Mouse (Mus musculus) stomach, embryonic 15.5 days (tissue): Measurements from ENCODE around the gene Fbxo40. TPM values are rescaled to one million over a fixed set of nuclear protein-coding genes. Genes with fewer than 3 reads are reported as not detected.

Experiments used
- ATAC-seq: fragments of 200-750 bp; cut with Nextera tagmentation; 2 replicates; pipeline ENCODE4 v1.8.0; 2017; ENCODE audit warnings: low read depth, moderate number of reproducible peaks, moderate TSS enrichment; ENCODE audit not compliant: insufficient read depth, low FRiP score
- H3K27ac ChIP-seq: fragments of 300-500 bp; sonication (generic); 2 replicates; pipeline ENCODE4 v1.5.1; 2015; ENCODE audit warnings: mild to moderate bottlenecking, inconsistent platforms
- H3K27me3 ChIP-seq: fragments of 300-500 bp; sonication (generic); replicated peaks from 2 replicates; pipeline ENCODE4 v1.6.1; 2015; ENCODE audit warnings: inconsistent platforms
- H3K36me3 ChIP-seq: fragments of 300-500 bp; sonication (generic); 2 replicates; pipeline ENCODE4 v1.6.1; 2015; ENCODE audit warnings: inconsistent platforms
- H3K4me1 ChIP-seq: fragments of 300-500 bp; sonication (generic); 2 replicates; pipeline ENCODE4 v1.6.1; 2015; ENCODE audit warnings: inconsistent platforms
- H3K4me2 ChIP-seq: fragments of 300-500 bp; sonication (generic); 2 replicates; pipeline ENCODE4 v1.6.1; 2015; ENCODE audit warnings: mild to moderate bottlenecking, inconsistent platforms
- H3K4me3 ChIP-seq: fragments of 300-500 bp; sonication (generic); replicated peaks from 2 replicates; pipeline ENCODE4 v1.5.1; 2015; ENCODE audit warnings: inconsistent platforms
- H3K9ac ChIP-seq: fragments of 300-500 bp; sonication (generic); 2 replicates; pipeline ENCODE4 v1.6.1; 2015; ENCODE audit warnings: inconsistent platforms
- H3K9me3 ChIP-seq: fragments of 300-500 bp; sonication (generic); 2 replicates; pipeline ENCODE4 v1.6.1; 2016; ENCODE audit warnings: inconsistent platforms
- WGBS: fragments of 180-500 bp; shearing (Covaris S2); methylation state at CpG from one replicate; pipeline ENCODE4 v1.1.7; 2015; 5-methylcytosine and 5-hydroxymethylcytosine counted together
- polyA plus RNA-seq: library from polyadenylated mRNA; unstranded; fragments of >200 nt; fragmentation: Nextera tagmentation; extraction: Ambion mirVana; gene quantifications from 2 replicates; pipeline ENCODE4 v1.2.1, GENCODE M21; 2015

The Fbxo40 gene
- polyA plus RNA-seq, 1 experiment from 2014 or later: 0.03 TPM

DNA sequence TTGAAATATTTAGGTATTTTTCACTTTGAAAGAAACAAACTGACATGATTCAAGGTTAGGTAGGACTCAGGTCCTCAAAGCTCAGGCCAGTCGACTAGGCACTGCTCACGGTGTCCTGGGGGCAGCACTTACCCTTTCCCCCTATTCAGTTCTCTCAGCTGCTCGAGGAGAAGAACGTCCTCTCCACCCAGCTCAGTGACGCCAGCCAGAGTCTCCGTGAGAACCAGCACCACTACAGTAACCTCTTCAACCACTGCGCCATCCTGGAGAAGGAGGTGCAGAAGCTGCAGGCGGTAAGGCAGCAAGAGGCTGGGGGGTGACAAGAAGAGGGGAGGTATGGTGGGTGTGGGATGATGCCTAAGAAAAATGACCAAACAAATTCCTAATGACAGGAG, 62.2 kb downstream of the Fbxo40 start:
- WGBS: 92% methylated on average over 8 of the region's 8 CpGs
- Histone ChIP-seq H3K27ac (no peak overlapping the region), H3K4me2 (no peak overlapping the region), H3K4me1 (no peaks in the 10 kb centered on the region), H3K36me3 (peaks cover 41% of the 10 kb centered on the region), H3K27me3 (no peaks in the 10 kb centered on the region), H3K9me3 (no peaks in the 10 kb centered on the region), H3K4me3 (no peak overlapping the region), H3K9ac (no peak overlapping the region)
- ATAC-seq: no peak

DNA sequence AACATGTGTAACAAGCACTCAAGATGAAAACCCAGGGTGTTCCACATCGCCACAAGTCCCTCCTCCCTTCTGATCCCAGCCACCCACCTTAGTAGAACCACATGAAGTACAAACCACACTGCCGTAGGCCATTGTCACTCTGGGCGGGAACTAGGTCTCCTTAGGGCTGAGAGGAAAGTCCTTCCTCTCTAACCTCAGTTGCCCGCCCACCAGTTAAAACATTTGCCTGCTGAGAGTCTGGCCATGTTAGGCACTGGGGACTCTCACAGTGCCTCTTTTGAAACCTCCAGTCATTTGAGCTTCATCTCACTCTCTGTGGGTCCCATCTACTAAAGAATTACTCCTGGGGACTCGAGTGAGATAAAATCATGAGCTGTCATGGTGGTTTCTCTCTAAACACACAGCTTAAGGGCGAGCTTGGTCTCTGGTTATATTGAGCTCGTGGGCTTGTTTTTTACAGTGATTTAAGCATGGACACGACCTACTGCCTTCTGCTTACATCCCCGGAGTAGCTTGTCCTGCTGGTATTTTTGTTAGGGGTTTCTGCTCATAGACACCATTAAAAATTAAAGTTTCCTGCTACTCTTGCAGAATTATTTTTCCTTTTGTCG, 62.7 kb downstream of the Fbxo40 start:
- no peak overlapping the region for H3K4me3 ChIP-seq
- H3K9me3 ChIP-seq: no peaks in the 10 kb centered on the region
- no peak for ATAC-seq
- 85% methylated on average over 10 of the region's 10 CpGs for WGBS
- peaks cover 39% of the 10 kb centered on the region for H3K36me3 ChIP-seq
- no peak overlapping the region for H3K9ac ChIP-seq
- H3K4me1 ChIP-seq: no peaks in the 10 kb centered on the region
- H3K4me2 ChIP-seq: no peak overlapping the region
- no peaks in the 10 kb centered on the region for H3K27me3 ChIP-seq
- H3K27ac ChIP-seq: no peak overlapping the region

DNA sequence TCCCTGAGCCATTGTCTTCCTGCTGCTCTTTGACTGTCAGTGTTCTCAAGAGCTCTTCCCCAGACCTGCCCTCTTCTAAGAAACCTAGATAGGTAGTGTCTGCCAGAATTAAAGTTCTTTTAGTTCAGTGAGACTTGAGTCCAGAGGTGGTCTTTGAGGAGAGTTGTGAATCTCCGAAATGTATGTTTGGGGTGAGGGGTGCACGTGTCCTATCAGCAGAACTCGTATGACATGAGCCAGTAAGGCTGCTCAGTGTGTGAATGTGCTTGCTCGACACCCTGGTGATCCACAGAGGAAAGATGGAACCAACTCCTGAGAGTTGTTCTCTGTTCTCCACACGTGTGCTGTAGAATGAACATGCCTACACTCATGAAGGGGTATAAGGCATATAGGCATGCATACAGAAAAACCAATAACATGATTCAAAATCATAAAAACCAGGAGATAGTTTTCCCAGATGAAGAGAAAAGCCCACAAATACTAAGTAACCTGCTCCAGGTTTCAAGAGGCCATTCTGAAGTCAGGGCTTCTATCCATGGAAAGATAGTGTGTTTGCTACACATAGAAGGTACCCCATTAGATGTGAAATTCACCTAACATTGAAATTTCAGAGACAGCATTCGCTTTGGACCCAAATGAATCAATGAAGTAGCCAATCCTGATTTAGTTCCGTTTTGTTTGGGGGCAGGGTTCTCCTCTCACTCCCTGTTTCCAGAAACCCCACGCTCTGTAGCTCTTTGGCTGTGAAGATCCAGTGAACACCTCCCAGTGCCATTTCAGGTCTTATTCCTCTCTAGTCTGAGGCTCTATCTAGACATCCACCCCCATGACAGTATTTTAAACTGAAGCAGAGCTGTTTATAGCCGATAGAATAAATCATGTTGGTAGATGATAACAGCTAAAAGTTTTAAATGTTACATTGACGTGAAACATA, 63.5 kb downstream of the Fbxo40 start:
- H3K4me2 ChIP-seq: no peak overlapping the region
- no peak overlapping the region for H3K27ac ChIP-seq
- no peaks in the 10 kb centered on the region for H3K9me3 ChIP-seq
- no peaks in the 10 kb centered on the region for H3K27me3 ChIP-seq
- no peak overlapping the region for H3K4me3 ChIP-seq
- no peak for ATAC-seq
- 90% methylated on average over 10 of the region's 10 CpGs for WGBS
- H3K36me3 ChIP-seq: peaks cover 31% of the 10 kb centered on the region
- H3K9ac ChIP-seq: no peak overlapping the region
- no peaks in the 10 kb centered on the region for H3K4me1 ChIP-seq

DNA sequence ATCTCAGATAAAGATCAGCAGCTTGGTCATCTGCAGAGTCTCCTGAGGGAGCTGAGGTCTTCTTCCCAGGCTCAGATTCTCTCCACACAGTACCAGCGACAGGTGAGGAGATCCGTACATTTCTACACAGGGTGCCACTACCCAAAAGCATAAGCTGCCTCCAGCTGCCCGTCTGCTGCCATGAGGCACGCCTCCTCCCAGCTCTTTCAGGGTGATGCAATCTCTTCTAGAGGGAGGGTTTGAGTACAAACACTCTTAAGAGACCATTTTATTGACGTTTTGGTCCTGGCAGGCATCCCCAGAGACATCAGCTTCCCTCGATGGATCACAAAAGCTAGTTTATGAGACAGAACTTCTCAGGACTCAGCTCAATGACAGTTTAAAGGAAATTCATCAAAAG, 64.5 kb downstream of the Fbxo40 start:
- Histone ChIP-seq H3K4me3 (no peak overlapping the region), H3K27ac (no peak overlapping the region), H3K9me3 (no peaks in the 10 kb centered on the region), H3K4me2 (no peak overlapping the region), H3K9ac (no peak overlapping the region), H3K27me3 (no peaks in the 10 kb centered on the region), H3K36me3 (peaks cover 25% of the 10 kb centered on the region), H3K4me1 (no peaks in the 10 kb centered on the region)
- no peak for ATAC-seq
- WGBS: 76% methylated on average over 6 of the region's 6 CpGs

DNA sequence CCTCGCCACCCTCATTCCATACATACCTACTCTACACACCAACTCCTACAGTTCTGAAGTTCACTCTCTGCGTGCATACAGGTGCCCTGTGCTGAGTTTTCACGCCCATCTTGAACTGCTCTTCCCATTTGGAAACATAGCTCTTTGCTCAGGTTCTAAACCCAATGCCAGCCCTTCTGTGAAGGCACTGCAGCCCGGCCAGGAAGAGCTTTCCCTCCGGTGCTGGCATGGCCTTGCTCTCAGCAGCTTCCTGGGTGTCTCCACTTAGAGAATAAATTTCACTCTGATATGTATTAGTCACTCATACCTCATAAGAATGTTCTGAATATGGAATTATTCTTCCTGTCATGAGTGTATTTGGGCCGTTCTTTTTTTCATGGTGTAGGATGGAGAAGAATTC, 64.9 kb downstream of the Fbxo40 start:
- no peak for ATAC-seq
- peaks cover 25% of the 10 kb centered on the region for H3K36me3 ChIP-seq
- no peaks in the 10 kb centered on the region for H3K4me1 ChIP-seq
- no peak overlapping the region for H3K27ac ChIP-seq
- no peak overlapping the region for H3K4me2 ChIP-seq
- H3K9ac ChIP-seq: no peak overlapping the region
- no peaks in the 10 kb centered on the region for H3K27me3 ChIP-seq
- H3K9me3 ChIP-seq: no peaks in the 10 kb centered on the region
- no peak overlapping the region for H3K4me3 ChIP-seq
- 89% methylated on average over 6 of the region's 6 CpGs for WGBS

DNA sequence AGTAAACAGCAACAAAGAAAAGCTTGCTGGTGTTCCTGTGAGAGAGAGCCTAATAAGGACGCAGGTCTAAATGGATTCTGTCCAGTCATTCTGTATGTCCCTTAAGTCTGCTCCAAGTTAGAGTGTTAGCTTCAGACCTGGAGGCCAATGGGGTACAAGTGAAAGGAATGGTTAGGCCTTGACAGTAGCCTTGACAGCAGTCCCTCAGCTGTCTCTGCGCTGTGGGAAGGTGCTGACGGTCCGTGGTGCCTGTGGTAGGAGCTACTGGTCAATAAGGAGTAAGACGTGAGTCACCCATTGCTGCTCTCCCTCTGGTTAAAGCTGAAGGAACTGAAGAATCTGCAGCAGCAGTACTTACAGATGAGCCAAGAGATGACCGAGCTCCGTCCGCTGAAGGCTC, 66.0 kb downstream of the Fbxo40 start:
- no peaks in the 10 kb centered on the region for H3K4me1 ChIP-seq
- H3K27me3 ChIP-seq: no peaks in the 10 kb centered on the region
- 95% methylated on average over 8 of the region's 8 CpGs for WGBS
- H3K9ac ChIP-seq: no peak overlapping the region
- no peak overlapping the region for H3K4me3 ChIP-seq
- H3K4me2 ChIP-seq: no peak overlapping the region
- ATAC-seq: no peak
- peaks cover 29% of the 10 kb centered on the region for H3K36me3 ChIP-seq
- H3K27ac ChIP-seq: no peak overlapping the region
- no peaks in the 10 kb centered on the region for H3K9me3 ChIP-seq

DNA sequence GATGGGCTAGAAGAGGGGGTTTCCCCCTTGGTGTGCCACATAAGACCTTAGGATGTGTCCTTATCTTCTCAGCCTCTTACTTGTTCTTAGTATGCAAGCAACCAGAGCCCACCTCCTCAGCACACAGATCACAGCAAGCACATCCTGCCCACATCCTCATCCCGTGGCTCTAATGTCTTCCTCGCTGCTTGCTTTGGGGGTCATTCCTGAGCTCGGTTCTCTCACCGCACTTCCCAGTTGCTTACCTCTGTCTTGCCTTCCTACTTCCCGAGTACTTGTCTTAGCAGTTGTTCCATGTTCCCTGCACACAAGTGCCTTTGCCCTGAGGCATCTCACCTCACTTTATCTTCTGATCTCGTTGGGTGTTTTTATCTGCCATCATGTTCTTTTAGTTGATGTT, 68.3 kb downstream of the Fbxo40 start:
- no peaks in the 10 kb centered on the region for H3K9me3 ChIP-seq
- H3K9ac ChIP-seq: no peak overlapping the region
- H3K36me3 ChIP-seq: peaks cover 28% of the 10 kb centered on the region
- H3K27me3 ChIP-seq: no peaks in the 10 kb centered on the region
- no peak overlapping the region for H3K27ac ChIP-seq
- no peak overlapping the region for H3K4me3 ChIP-seq
- no peak for ATAC-seq
- 91% methylated on average over 6 of the region's 6 CpGs for WGBS
- H3K4me2 ChIP-seq: no peak overlapping the region
- H3K4me1 ChIP-seq: no peaks in the 10 kb centered on the region

DNA sequence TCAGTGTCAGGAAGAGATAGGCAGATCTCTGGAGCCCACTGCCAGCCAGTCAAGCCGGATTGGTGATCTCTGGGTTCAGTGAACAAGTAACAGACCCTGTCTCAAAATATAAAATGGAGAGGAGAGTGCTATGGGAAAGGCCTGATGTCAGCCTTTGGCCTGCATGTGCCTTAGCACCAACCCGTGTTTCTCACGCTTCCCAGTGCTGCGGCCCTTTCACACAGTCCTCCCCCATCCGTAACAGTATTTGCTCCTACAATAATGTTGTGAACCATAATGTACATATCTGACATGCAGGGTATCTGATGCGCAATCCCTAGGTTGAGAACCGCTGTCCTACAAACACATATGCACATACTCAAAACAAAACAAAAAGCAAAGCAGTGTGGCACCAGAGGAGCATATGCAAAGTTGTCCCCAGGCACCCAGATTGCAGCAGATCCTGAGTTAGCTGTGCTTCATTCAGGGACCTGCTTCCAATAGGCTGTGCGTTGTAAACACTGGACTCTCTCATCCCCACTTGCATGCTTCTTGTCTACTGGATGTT, 69.1 kb downstream of the Fbxo40 start:
- no peaks in the 10 kb centered on the region for H3K9me3 ChIP-seq
- no peak overlapping the region for H3K4me3 ChIP-seq
- H3K36me3 ChIP-seq: peaks cover 28% of the 10 kb centered on the region
- WGBS: 91% methylated on average over 8 of the region's 8 CpGs
- no peak overlapping the region for H3K4me2 ChIP-seq
- H3K4me1 ChIP-seq: no peaks in the 10 kb centered on the region
- H3K27ac ChIP-seq: no peak overlapping the region
- no peak for ATAC-seq
- no peak overlapping the region for H3K9ac ChIP-seq
- H3K27me3 ChIP-seq: no peaks in the 10 kb centered on the region

DNA sequence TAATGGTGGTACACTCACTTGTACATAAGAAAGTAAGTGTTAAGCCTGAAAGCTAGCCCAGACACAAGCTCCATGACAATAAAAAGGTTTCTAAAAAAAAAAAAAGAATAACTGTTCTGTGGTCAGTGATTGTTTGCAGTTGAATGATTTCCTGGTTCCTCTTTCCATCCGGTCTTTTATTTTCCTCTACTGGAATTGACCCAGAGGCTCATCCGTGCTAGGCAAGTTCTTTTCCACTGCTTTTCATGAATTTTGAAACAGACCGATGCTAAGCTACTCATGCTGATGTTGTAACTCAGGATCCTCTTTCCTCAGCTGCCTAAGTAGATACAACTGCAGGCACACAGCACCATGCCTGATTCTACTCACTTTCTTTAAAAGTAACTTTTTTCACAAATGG, 69.9 kb downstream of the Fbxo40 start:
- 93% methylated on average over 3 of the region's 3 CpGs for WGBS
- H3K4me1 ChIP-seq: no peaks in the 10 kb centered on the region
- no peak overlapping the region for H3K4me2 ChIP-seq
- H3K9ac ChIP-seq: no peak overlapping the region
- no peaks in the 10 kb centered on the region for H3K9me3 ChIP-seq
- H3K4me3 ChIP-seq: no peak overlapping the region
- peaks cover 24% of the 10 kb centered on the region for H3K36me3 ChIP-seq
- ATAC-seq: no peak
- no peaks in the 10 kb centered on the region for H3K27me3 ChIP-seq
- no peak overlapping the region for H3K27ac ChIP-seq

DNA sequence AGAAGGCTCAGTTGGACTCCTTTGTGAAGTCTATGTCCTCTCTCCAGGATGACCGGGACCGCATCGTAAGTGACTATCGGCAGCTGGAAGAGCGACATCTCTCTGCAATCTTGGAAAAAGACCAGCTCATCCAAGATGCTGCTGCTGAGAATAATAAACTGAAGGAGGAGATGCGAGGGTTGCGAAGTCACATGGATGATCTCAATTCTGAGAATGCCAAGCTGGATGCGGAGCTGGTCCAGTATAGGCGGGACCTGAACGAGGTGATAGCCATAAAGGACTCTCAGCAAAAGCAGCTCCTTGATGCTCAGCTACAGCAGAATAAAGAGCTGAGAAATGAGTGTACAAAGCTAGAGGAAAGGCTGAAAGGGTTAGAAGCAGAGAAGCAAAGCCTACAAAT, 71.8 kb downstream of the Fbxo40 start:
- no peaks in the 10 kb centered on the region for H3K27me3 ChIP-seq
- no peak overlapping the region for H3K4me2 ChIP-seq
- H3K27ac ChIP-seq: no peak overlapping the region
- peaks cover 34% of the 10 kb centered on the region for H3K36me3 ChIP-seq
- H3K9me3 ChIP-seq: no peaks in the 10 kb centered on the region
- ATAC-seq: no peak
- H3K4me3 ChIP-seq: no peak overlapping the region
- WGBS: 94% methylated on average over 10 of the region's 10 CpGs
- no peaks in the 10 kb centered on the region for H3K4me1 ChIP-seq
- H3K9ac ChIP-seq: no peak overlapping the region

DNA sequence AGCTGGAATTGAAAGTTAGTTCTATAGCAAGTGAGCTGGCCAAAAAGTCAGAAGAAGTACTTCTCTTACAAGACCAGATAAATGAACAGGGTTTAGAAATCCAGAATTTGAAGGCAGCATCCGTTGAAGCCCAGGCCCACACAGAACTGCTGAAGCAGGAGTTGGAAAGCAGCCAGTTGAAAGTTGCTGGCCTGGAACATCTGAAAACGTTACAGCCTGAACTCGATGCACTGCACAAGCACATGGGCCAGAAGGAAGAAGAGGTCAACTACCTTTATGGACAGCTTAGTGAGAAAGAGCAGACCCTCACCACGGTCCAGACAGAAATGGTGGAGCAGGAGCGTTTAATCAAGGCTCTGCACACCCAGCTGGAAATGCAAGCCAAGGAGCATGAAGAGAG, 76.1 kb downstream of the Fbxo40 start:
- H3K27ac ChIP-seq: no peak overlapping the region
- no peaks in the 10 kb centered on the region for H3K4me1 ChIP-seq
- no peak overlapping the region for H3K4me2 ChIP-seq
- H3K36me3 ChIP-seq: peaks cover 35% of the 10 kb centered on the region
- no peak for ATAC-seq
- H3K9me3 ChIP-seq: no peaks in the 10 kb centered on the region
- no peak overlapping the region for H3K9ac ChIP-seq
- no peak overlapping the region for H3K4me3 ChIP-seq
- no peaks in the 10 kb centered on the region for H3K27me3 ChIP-seq
- 58% methylated on average over 5 of the region's 5 CpGs for WGBS
